Mouse (Mus musculus) cerebellum, adult 2 months (tissue): ENCODE results near the gene Tomm5. TPM values are rescaled to one million over a fixed set of nuclear protein-coding genes. Genes with fewer than 3 reads are reported as not detected.
A peak's percentile ranks its signal among the peaks of the same experiment; 100 is the strongest.

Experiments used
- DNase-seq, 2 experiments: peaks; one replicate each; pipeline ENCODE4 v3.0.0; 2021
- H3K27ac ChIP-seq: fragments of 200-500 bp; 2 replicates; pipeline ENCODE4 v1.5.1; 2012; ENCODE audit warnings: low read length, control low read depth, inconsistent platforms; ENCODE audit not compliant: insufficient read depth
- H3K27me3 ChIP-seq: fragments of 200-500 bp; 2 replicates; pipeline ENCODE4 v1.6.1; 2012; ENCODE audit warnings: inconsistent platforms, mild to moderate bottlenecking, low read length, moderate library complexity; ENCODE audit not compliant: control insufficient read depth, insufficient read depth
- H3K4me1 ChIP-seq: fragments of 200-500 bp; 2 replicates; pipeline ENCODE4 v1.6.1; 2011; ENCODE audit warnings: low read length; ENCODE audit not compliant: control insufficient read depth, insufficient read depth
- H3K4me3 ChIP-seq: fragments of 200-500 bp; replicated peaks from 2 replicates; pipeline ENCODE3; 2011; ENCODE audit warnings: mild to moderate bottlenecking, low read depth, low read length, control low read depth; ENCODE audit not compliant: insufficient read depth
- CTCF ChIP-seq: fragments of 200-500 bp; IDR thresholded peaks from 2 replicates; pipeline ENCODE4 v1.5.1; 2011; ENCODE audit warnings: low read depth, mild to moderate bottlenecking, control low read depth, low read length, moderate library complexity, borderline replicate concordance; ENCODE audit not compliant: insufficient read depth
- POLR2A ChIP-seq: fragments of 200-500 bp; IDR thresholded peaks from 2 replicates; pipeline ENCODE4 v1.6.1; 2011; ENCODE audit warnings: low read length, control low read depth, borderline replicate concordance; ENCODE audit not compliant: insufficient read depth
- WGBS: fragments of 180-500 bp; shearing (Covaris S2); methylation state at CpG from one replicate; pipeline ENCODE4 v1.1.7; 2018; 5-methylcytosine and 5-hydroxymethylcytosine counted together
- polyA plus RNA-seq: library from polyadenylated mRNA; depleted of rRNA; stranded (reverse); fragments of >200 nt; gene quantifications from 2 replicates; pipeline ENCODE4 v1.2.3, GENCODE M21; 2012; rRNA removed

Tomm5 gene
- 140 and 155 TPM in 2 replicates for polyA plus RNA-seq

- TF ChIP-seq CTCF (peak; percentile 68), POLR2A (peak; percentile 91)
- Histone ChIP-seq H3K4me1 (peaks cover 3% of the 10 kb centered on the region; the same call in 1 of the 2 replicates), H3K27ac (no peak within 1 kb of the TSS), H3K4me3 (peak within 1 kb of the TSS; percentile 73), H3K27me3 (no peaks in the 10 kb centered on the region)
- DNase-seq = peak; percentile 91 to 93
- under 1% methylated on average over 39 of the region's 39 CpGs for WGBS
These were observed at the start of gene Tomm5 for GRCm38 (mm10) chr4:45107601-45108277. Tomm5 (minus strand) TSS chr4:45108114.

- no peak overlapping the region for H3K4me3 ChIP-seq
- no peak for DNase-seq
- no peaks in the 10 kb centered on the region for H3K27me3 ChIP-seq
- no peak overlapping the region for H3K27ac ChIP-seq
- TF ChIP-seq CTCF = no peak
- TF ChIP-seq POLR2A = no peak
- 67% methylated on average over 3 of the region's 3 CpGs for WGBS
- no peaks in the 10 kb centered on the region for H3K4me1 ChIP-seq
These were observed 48.5 kb upstream of the Tomm5 start for GRCm38 (mm10) chr4:45156433-45156832.

- WGBS = 21% methylated on average over 8 of the region's 8 CpGs
- no peak for DNase-seq
- no peak overlapping the region for H3K27ac ChIP-seq
- no peaks in the 10 kb centered on the region for H3K27me3 ChIP-seq
- TF ChIP-seq POLR2A = no peak
- TF ChIP-seq CTCF = no peak
- H3K4me1 ChIP-seq = peaks cover 6% of the 10 kb centered on the region
- H3K4me3 ChIP-seq = no peak overlapping the region
These were observed 35.1 kb upstream of the Tomm5 start for GRCm38 (mm10) chr4:45143005-45143404.

DNA sequence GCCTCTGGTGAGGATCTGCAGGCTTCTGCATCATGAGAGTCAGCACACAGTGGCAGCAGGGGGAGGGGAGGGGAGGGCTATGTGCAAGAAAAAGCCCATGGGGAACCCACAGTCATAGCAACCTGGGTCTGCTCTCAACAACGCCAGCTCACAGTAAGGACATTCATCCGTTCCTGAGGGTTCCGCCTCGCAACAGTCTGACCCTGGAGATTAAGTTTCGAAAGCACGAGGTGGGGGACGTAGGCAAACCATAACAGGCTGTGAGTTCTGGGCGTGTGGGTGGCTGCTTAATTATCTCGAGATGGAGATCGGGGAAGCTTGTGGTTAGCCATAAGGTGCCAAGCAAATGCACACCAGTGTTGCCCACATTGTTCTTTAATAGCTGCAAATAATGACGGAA is 34.5 kb upstream of the Tomm5 start:
- DNase-seq = no peak
- Histone ChIP-seq H3K4me1 (peaks cover 6% of the 10 kb centered on the region), H3K4me3 (no peak overlapping the region), H3K27ac (no peak overlapping the region), H3K27me3 (no peaks in the 10 kb centered on the region)
- WGBS = 7% methylated on average over 11 of the region's 11 CpGs
- no peak for TF ChIP-seq CTCF

DNA sequence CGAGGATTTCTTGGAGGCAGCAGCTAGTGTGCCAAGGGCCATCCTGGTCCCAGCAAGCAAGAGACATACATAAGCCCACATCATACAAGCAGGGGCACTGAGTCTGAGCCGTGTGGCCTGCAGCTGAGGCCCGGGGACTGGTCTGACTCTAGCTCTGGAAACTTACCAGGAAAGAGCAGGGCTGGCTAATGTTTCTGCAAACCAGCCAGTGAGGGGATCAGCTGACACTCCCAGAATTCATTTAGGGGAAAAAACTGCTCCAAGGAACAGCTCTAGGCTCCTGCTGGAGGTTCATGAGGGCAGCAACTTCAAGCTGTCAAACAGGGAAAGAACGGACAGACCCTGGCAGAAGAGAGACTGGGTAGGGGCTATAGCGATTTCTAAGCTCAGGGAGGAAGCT is 33.9 kb upstream of the Tomm5 start:
- Histone ChIP-seq H3K27ac (no peak overlapping the region), H3K4me3 (no peak overlapping the region), H3K27me3 (no peaks in the 10 kb centered on the region), H3K4me1 (peaks cover 6% of the 10 kb centered on the region)
- WGBS = 27% methylated on average over 5 of the region's 5 CpGs
- no peak for DNase-seq
- no peak for TF ChIP-seq CTCF
- TF ChIP-seq POLR2A = no peak

- Histone ChIP-seq H3K27ac (no peak overlapping the region), H3K4me3 (no peak overlapping the region), H3K27me3 (no peaks in the 10 kb centered on the region; the same call in 1 of the 2 replicates), H3K4me1 (no peaks in the 10 kb centered on the region; the same call in 1 of the 2 replicates)
- WGBS = 24% methylated on average over 4 of the region's 4 CpGs
- TF ChIP-seq CTCF = no peak
- TF ChIP-seq POLR2A = no peak
- DNase-seq = no peak
These were observed 29.7 kb upstream of the Tomm5 start for GRCm38 (mm10) chr4:45137636-45138035.

GRCm38 (mm10) chr4:45134471-45134870 is 26.6 kb upstream of the Tomm5 start:
- H3K4me3 ChIP-seq = no peak overlapping the region
- no peak for DNase-seq
- no peak for TF ChIP-seq POLR2A
- WGBS = 69% methylated on average over 8 of the region's 8 CpGs
- no peaks in the 10 kb centered on the region; the same call in 1 of the 2 replicates for H3K27me3 ChIP-seq
- no peaks in the 10 kb centered on the region for H3K4me1 ChIP-seq
- no peak overlapping the region for H3K27ac ChIP-seq

DNA sequence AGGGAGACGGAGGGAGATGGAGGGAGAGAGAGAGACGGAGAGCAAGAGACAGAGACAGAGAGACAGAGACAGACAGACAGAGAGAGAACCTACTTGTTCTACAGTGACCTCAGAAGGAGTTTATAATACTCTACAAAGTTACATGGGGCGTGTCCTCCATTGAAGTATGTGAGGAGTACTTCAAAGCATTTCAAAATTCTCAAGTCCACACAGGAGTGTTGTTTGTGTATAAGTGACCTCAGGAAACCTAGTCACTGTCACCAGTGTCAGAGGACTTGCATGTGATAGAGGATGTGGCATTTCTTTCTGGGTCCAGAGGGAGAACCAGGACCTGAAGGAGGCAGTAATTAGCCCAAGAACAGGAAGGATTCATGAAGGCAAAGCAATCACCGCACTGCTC is 23.1 kb upstream of the Tomm5 start:
- 64% methylated on average over 4 of the region's 4 CpGs for WGBS

More for the DNA sequence above, 23.1 kb upstream of the Tomm5 start:
- no peaks in the 10 kb centered on the region for H3K4me1 ChIP-seq
- TF ChIP-seq POLR2A = no peak
- TF ChIP-seq CTCF = no peak
- no peaks in the 10 kb centered on the region; the same call in 1 of the 2 replicates for H3K27me3 ChIP-seq
- H3K4me3 ChIP-seq = no peak overlapping the region
- no peak overlapping the region for H3K27ac ChIP-seq
- DNase-seq = no peak
